Mouse (Mus musculus): ENCODE data around the gene Myo16. TPM values are rescaled to one million over a fixed set of nuclear protein-coding genes. Genes with fewer than 3 reads are reported as not detected.

Myo16 gene
- polyA plus RNA-seq, 1 experiment from 2014 or later: 0.70 TPM

GRCm38 (mm10) chr8:10169894-10170293 is 16.2 kb downstream of the Myo16 start:
- H3K9ac ChIP-seq: no peak overlapping the region
- H3K27ac ChIP-seq (ENCODE audit: low read depth): no peak overlapping the region
- 70% methylated on average over 3 of the region's 3 CpGs for WGBS
- TF ChIP-seq CTCF (IDR thresholded peaks at IDR 0.05; ENCODE audit: low read depth): no peak
- DNase-seq: no peak
- H3K4me1 ChIP-seq (ENCODE audit: insufficient read depth): no peaks in the 10 kb centered on the region
- H3K4me3 ChIP-seq (ENCODE audit: low read depth, low read length): no peak overlapping the region
- no peaks in the 10 kb centered on the region for H3K9me3 ChIP-seq (ENCODE audit: low read depth, low read length)
- no peak overlapping the region for H3K4me2 ChIP-seq
- H3K36me3 ChIP-seq (ENCODE audit: insufficient read depth): no peaks in the 10 kb centered on the region
- no peak for ATAC-seq (ENCODE audit: insufficient read depth)
- H3K27me3 ChIP-seq (ENCODE audit: insufficient read depth, low read length): no peaks in the 10 kb centered on the region

GRCm38 (mm10) chr8:10171321-10171720 is 17.6 kb downstream of the Myo16 start:
- no peak for ATAC-seq (ENCODE audit: insufficient read depth)
- Histone ChIP-seq H3K4me2 (no peak overlapping the region), H3K9me3 (ENCODE audit: low read depth, low read length) (no peaks in the 10 kb centered on the region), H3K36me3 (ENCODE audit: insufficient read depth) (no peaks in the 10 kb centered on the region), H3K27me3 (ENCODE audit: insufficient read depth, low read length) (no peaks in the 10 kb centered on the region), H3K9ac (no peak overlapping the region), H3K4me1 (ENCODE audit: insufficient read depth) (no peaks in the 10 kb centered on the region), H3K4me3 (ENCODE audit: low read depth, low read length) (no peak overlapping the region), H3K27ac (ENCODE audit: low read depth) (no peak overlapping the region)
- TF ChIP-seq CTCF (IDR thresholded peaks at IDR 0.05; ENCODE audit: low read depth): no peak
- WGBS: 71% methylated on average over 2 of the region's 2 CpGs
- no peak for DNase-seq

GRCm38 (mm10) chr8:10172278-10172677 is 18.6 kb downstream of the Myo16 start:
- Histone ChIP-seq H3K9me3 (ENCODE audit: low read depth, low read length) (no peaks in the 10 kb centered on the region), H3K9ac (no peak overlapping the region), H3K4me3 (ENCODE audit: low read depth, low read length) (no peak overlapping the region), H3K4me1 (ENCODE audit: insufficient read depth) (no peaks in the 10 kb centered on the region), H3K4me2 (no peak overlapping the region), H3K27me3 (ENCODE audit: insufficient read depth, low read length) (no peaks in the 10 kb centered on the region), H3K27ac (ENCODE audit: low read depth) (no peak overlapping the region), H3K36me3 (ENCODE audit: insufficient read depth) (no peaks in the 10 kb centered on the region)
- WGBS: 74% methylated on average over 3 of the region's 3 CpGs
- DNase-seq (no peak), ATAC-seq (ENCODE audit: insufficient read depth) (no peak)
- no peak for TF ChIP-seq CTCF (IDR thresholded peaks at IDR 0.05; ENCODE audit: low read depth)

GRCm38 (mm10) chr8:10173033-10173747 is 19.5 kb downstream of the Myo16 start:
- 56% methylated on average over 9 of the region's 9 CpGs for WGBS
- H3K4me1 ChIP-seq (ENCODE audit: insufficient read depth): no peaks in the 10 kb centered on the region
- no peak overlapping the region for H3K9ac ChIP-seq

GRCm38 (mm10) chr8:10174201-10174840 is 20.6 kb downstream of the Myo16 start:
- peak; percentile 18 for DNase-seq
- Histone ChIP-seq H3K4me1 (ENCODE audit: insufficient read depth) (no peaks in the 10 kb centered on the region), H3K27me3 (ENCODE audit: insufficient read depth, low read length) (no peaks in the 10 kb centered on the region), H3K36me3 (ENCODE audit: insufficient read depth) (no peaks in the 10 kb centered on the region), H3K27ac (ENCODE audit: low read depth) (no peak overlapping the region), H3K9ac (no peak overlapping the region), H3K4me3 (ENCODE audit: low read depth, low read length) (no peak overlapping the region), H3K4me2 (no peak overlapping the region), H3K9me3 (ENCODE audit: low read depth, low read length) (no peaks in the 10 kb centered on the region)
- WGBS: 56% methylated on average over 5 of the region's 5 CpGs
- no peak; the same call in 1 of the 2 replicates for ATAC-seq (ENCODE audit: insufficient read depth)
- no peak for TF ChIP-seq CTCF (IDR thresholded peaks at IDR 0.05; ENCODE audit: low read depth)

More at GRCm38 (mm10) chr8:10173033-10173747, 19.5 kb downstream of the Myo16 start:
- peak overlapping the region; percentile 12; the same call in 1 of the 2 replicates for H3K27ac ChIP-seq (ENCODE audit: low read depth)
- TF ChIP-seq CTCF (IDR thresholded peaks at IDR 0.05; ENCODE audit: low read depth): no peak
- no peaks in the 10 kb centered on the region for H3K36me3 ChIP-seq (ENCODE audit: insufficient read depth)
- no peaks in the 10 kb centered on the region for H3K27me3 ChIP-seq (ENCODE audit: insufficient read depth, low read length)
- H3K4me2 ChIP-seq: no peak overlapping the region
- ATAC-seq (ENCODE audit: insufficient read depth) (no peak), DNase-seq (no peak)
- no peaks in the 10 kb centered on the region for H3K9me3 ChIP-seq (ENCODE audit: low read depth, low read length)
- H3K4me3 ChIP-seq (ENCODE audit: low read depth, low read length): no peak overlapping the region

GRCm38 (mm10) chr8:10174841-10175680 is 21.4 kb downstream of the Myo16 start:
- no peaks in the 10 kb centered on the region for H3K9me3 ChIP-seq (ENCODE audit: low read depth, low read length)
- no peak overlapping the region for H3K9ac ChIP-seq
- H3K27ac ChIP-seq (ENCODE audit: low read depth): peak overlapping the region; percentile 42; the same call in 1 of the 2 replicates
- ATAC-seq (ENCODE audit: insufficient read depth) (no peak), DNase-seq (no peak)
- no peak overlapping the region for H3K4me2 ChIP-seq
- TF ChIP-seq CTCF (IDR thresholded peaks at IDR 0.05; ENCODE audit: low read depth): no peak
- 75% methylated on average over 7 of the region's 7 CpGs for WGBS
- no peak overlapping the region for H3K4me3 ChIP-seq (ENCODE audit: low read depth, low read length)
- no peaks in the 10 kb centered on the region for H3K4me1 ChIP-seq (ENCODE audit: insufficient read depth)
- H3K27me3 ChIP-seq (ENCODE audit: insufficient read depth, low read length): no peaks in the 10 kb centered on the region
- H3K36me3 ChIP-seq (ENCODE audit: insufficient read depth): no peaks in the 10 kb centered on the region

- Histone ChIP-seq H3K9me3 (ENCODE audit: low read depth, low read length) (no peaks in the 10 kb centered on the region), H3K4me3 (ENCODE audit: low read depth, low read length) (no peak overlapping the region), H3K4me2 (no peak overlapping the region), H3K27me3 (ENCODE audit: insufficient read depth, low read length) (no peaks in the 10 kb centered on the region), H3K9ac (no peak overlapping the region), H3K27ac (ENCODE audit: low read depth) (no peak overlapping the region), H3K4me1 (ENCODE audit: insufficient read depth) (no peaks in the 10 kb centered on the region), H3K36me3 (ENCODE audit: insufficient read depth) (no peaks in the 10 kb centered on the region)
- DNase-seq: no peak
- ATAC-seq (ENCODE audit: insufficient read depth): no peak
- 70% methylated on average over 4 of the region's 4 CpGs for WGBS
- TF ChIP-seq CTCF (IDR thresholded peaks at IDR 0.05; ENCODE audit: low read depth): no peak
These were observed 22.3 kb downstream of the Myo16 start for GRCm38 (mm10) chr8:10175976-10176375.
